Mouse (Mus musculus) forebrain, embryonic 16.5 days (tissue): Measurements from ENCODE around the gene Tmcc3. TPM values are rescaled to one million over a fixed set of nuclear protein-coding genes. Genes with fewer than 3 reads are reported as not detected.

Source experiments
- ATAC-seq: fragments of 200-750 bp; cut with Nextera tagmentation; 2 replicates; pipeline ENCODE4 v1.8.0; 2017; ENCODE audit warnings: mild to moderate bottlenecking, moderate library complexity
- H3K27ac ChIP-seq: fragments of 300-500 bp; sonication (generic); 2 replicates; pipeline ENCODE4 v1.5.1; 2014; ENCODE audit warnings: low read length, control low read depth
- H3K27me3 ChIP-seq: fragments of 300-500 bp; sonication (generic); replicated peaks from 2 replicates; pipeline ENCODE4 v1.6.1; 2014; ENCODE audit warnings: low read length; ENCODE audit not compliant: control insufficient read depth, insufficient read depth
- H3K36me3 ChIP-seq: fragments of 300-500 bp; sonication (generic); 2 replicates; pipeline ENCODE4 v1.6.1; 2014; ENCODE audit not compliant: control insufficient read depth, insufficient read depth
- H3K4me1 ChIP-seq: fragments of 300-500 bp; sonication (generic); replicated peaks from 2 replicates; pipeline ENCODE4 v1.6.1; 2014; ENCODE audit warnings: low read length; ENCODE audit not compliant: control insufficient read depth, insufficient read depth
- H3K4me2 ChIP-seq: fragments of 300-500 bp; sonication (generic); 2 replicates; pipeline ENCODE4 v1.6.1; 2014; ENCODE audit warnings: mild to moderate bottlenecking, low read length, control low read depth
- H3K4me3 ChIP-seq: fragments of 300-500 bp; sonication (generic); replicated peaks from 2 replicates; pipeline ENCODE4 v1.5.1; 2014; ENCODE audit warnings: mild to moderate bottlenecking, low read length, control low read depth
- H3K9ac ChIP-seq: fragments of 300-500 bp; sonication (generic); replicated peaks from 2 replicates; pipeline ENCODE4 v1.6.1; 2014; ENCODE audit warnings: low read depth, low read length, control low read depth
- H3K9me3 ChIP-seq: fragments of 300-500 bp; sonication (generic); 2 replicates; pipeline ENCODE4 v1.6.1; 2016; ENCODE audit warnings: low read length; ENCODE audit not compliant: control insufficient read depth
- WGBS: fragments of 180-500 bp; shearing (Covaris S2); extraction: QIAGEN DNeasy Blood & Tissue Kit; methylation state at CpG from one replicate; pipeline ENCODE4 v1.1.7; 2014; 5-methylcytosine and 5-hydroxymethylcytosine counted together
- polyA plus RNA-seq: library from polyadenylated mRNA; unstranded; fragments of >200 nt; fragmentation: Nextera tagmentation; extraction: Ambion mirVana; gene quantifications from 2 replicates; pipeline ENCODE4 v1.2.1, GENCODE M21; 2015

Gene Tmcc3
- polyA plus RNA-seq: 5.1 and 6.8 TPM in 2 replicates

DNA sequence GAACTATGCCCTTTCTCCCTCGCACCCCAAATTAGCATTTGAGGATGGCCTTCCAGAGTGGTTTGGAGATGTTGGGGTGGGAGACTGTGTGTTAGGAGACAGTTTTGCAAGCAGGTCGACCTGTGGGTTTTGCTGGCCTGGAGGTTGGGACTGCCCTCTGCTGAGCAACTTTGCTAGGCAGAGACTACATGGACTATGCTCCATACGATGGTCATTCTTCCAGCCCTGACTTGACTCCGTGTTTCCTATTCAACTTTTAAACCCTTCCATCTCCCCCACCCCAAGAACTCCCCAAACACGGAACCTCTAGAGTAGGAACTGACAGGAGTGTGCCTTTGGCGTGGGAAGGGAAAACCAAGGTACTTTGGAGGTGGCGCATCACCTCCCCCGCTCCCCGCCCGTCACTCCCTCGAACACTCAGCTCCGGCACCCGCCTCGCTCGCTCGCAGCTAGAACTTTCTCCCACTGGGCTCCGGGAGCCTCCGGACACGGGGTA is at the start of gene Tmcc3:
TSS of gene Tmcc3 (plus strand) at position 439 of the 496 bp plus-strand sequence.
- Histone ChIP-seq H3K4me3 (peak within 1 kb of the TSS; percentile 53), H3K36me3 (no peaks in the 10 kb centered on the region), H3K27ac (no peak within 1 kb of the TSS), H3K9ac (peak within 1 kb of the TSS; percentile 57), H3K4me2 (peak within 1 kb of the TSS; percentile 97), H3K4me1 (peaks cover 11% of the 10 kb centered on the region), H3K27me3 (peaks cover 3% of the 10 kb centered on the region; the same call in 1 of the 2 replicates), H3K9me3 (no peaks in the 10 kb centered on the region)
- no peak; the same call in 1 of the 2 replicates for ATAC-seq
- WGBS: 2% methylated on average over 19 of the region's 19 CpGs

DNA sequence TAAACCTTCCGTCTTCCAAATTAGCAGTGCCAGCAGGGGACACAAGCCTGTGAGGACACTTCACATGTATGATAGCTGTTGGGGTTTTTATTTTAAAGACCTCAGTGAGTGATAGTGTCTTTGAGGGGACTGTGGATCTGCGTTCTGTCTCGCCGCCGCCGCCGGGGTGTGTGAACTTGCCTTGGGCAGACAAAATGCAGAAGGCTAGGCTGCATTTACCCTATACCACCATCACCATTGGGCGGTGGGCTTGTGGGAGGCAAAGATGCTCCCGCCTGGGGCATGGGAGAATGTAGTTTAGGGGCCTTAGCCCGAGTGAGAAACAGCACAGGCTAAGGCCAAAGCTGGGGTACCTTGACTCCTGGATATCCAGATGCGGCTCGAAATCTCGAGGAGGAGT is 49.1 kb upstream of the Tmcc3 start:
- Histone ChIP-seq H3K36me3 (no peaks in the 10 kb centered on the region), H3K9me3 (no peaks in the 10 kb centered on the region), H3K9ac (no peak overlapping the region), H3K4me2 (no peak overlapping the region), H3K27ac (no peak overlapping the region), H3K4me3 (no peak overlapping the region), H3K4me1 (no peaks in the 10 kb centered on the region), H3K27me3 (no peaks in the 10 kb centered on the region)
- 95% methylated on average over 13 of the region's 13 CpGs for WGBS
- no peak for ATAC-seq

DNA sequence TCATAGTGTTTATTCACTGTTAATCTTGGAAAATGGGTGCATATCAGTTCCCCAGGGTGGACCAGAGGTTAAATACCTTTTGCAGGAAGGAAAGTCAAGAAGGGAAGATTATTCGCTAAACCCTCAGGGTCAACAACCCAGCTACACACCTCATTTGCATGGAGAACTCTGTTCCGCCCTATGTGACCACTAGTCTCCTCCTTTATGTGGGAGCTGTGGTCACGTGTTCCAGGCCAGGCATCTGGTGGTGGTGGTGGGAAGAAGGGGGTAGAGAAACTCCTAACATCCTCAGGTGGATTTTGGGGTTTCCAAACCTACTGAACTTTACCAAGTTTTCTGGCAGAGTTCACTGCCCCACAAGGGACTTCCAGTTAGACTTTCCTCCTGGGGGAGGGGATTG is 48.5 kb upstream of the Tmcc3 start:
- Histone ChIP-seq H3K27ac (no peak overlapping the region), H3K36me3 (no peaks in the 10 kb centered on the region), H3K9me3 (no peaks in the 10 kb centered on the region), H3K4me3 (no peak overlapping the region), H3K27me3 (no peaks in the 10 kb centered on the region), H3K4me2 (no peak overlapping the region), H3K9ac (no peak overlapping the region), H3K4me1 (no peaks in the 10 kb centered on the region)
- no peak for ATAC-seq
- 76% methylated on average over 3 of the region's 3 CpGs for WGBS

DNA sequence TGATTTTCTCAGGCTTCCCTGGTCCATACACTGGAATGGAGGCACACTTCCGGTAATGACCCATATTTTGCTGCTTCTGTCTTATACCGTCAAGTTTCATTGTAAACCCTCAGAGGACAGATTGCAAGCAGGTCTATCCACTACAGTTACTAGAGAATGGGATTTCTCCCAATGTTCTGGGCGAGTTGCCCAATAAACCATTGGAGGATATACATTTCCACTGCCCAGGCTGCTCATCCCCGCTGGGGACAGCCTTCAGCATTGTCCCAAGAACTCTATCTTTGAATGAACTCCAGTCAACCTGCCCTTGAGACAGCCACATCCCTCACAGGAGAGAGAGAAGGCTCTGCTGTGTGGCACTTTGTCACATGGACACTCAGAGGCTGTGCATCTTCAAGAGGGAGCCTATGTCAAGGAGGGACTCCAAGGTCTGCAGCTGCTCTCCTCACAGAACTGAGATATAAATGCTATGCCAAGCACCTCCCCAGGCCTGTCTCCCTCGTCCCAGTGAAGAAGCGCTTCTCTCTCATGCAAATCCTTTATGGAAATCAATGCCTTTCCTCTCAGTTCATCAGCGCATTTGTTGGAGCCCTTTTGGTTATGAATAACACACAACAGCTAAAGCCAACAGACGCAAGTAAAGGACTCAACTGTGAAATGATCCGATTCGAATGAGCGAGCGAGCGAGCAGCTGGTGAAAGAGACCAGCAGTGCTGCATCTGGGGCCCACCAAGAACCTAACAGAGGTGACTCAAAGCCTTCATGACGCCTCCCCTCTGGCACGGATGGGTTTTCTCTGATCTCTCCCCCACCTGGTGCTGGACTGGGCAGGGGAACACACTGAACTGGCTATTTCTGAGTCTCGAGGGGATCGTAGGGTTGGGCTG is 45.9 kb upstream of the Tmcc3 start:
- H3K4me3 ChIP-seq: no peak overlapping the region
- 66% methylated on average over 17 of the region's 17 CpGs for WGBS
- no peak overlapping the region for H3K27ac ChIP-seq
- H3K9me3 ChIP-seq: no peaks in the 10 kb centered on the region
- H3K4me2 ChIP-seq: no peak overlapping the region
- H3K4me1 ChIP-seq: no peaks in the 10 kb centered on the region
- H3K27me3 ChIP-seq: no peaks in the 10 kb centered on the region
- H3K9ac ChIP-seq: no peak overlapping the region
- ATAC-seq: 0 out of 2 replicates have a peak, but pooled peaks have one; percentile 28
- no peaks in the 10 kb centered on the region for H3K36me3 ChIP-seq

DNA sequence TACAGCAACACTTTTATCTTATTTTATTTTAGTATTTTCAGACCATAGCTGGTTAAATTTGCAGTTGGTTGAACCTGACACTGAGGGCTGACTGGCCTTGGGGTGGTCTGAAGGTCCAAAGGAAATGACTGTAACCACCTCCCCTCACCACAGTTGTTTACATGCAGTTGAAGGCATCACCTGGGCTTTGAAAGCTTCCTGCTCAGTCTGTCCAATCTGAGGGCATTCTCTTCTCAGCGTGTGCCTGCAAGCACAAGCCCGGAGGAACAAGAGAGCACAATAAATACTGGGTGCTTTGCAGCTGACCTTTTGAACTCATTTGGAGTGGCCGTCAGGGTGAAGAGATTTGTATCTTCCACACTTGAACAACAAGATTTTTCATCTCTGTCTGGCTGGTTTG is 36.4 kb upstream of the Tmcc3 start:
- H3K9me3 ChIP-seq: no peaks in the 10 kb centered on the region
- H3K9ac ChIP-seq: no peak overlapping the region
- no peaks in the 10 kb centered on the region for H3K36me3 ChIP-seq
- 26% methylated on average over 3 of the region's 3 CpGs for WGBS
- no peak overlapping the region for H3K27ac ChIP-seq
- 0 out of 2 replicates have a peak, but pooled peaks cover 2% of the 10 kb centered on the region for H3K4me1 ChIP-seq
- no peaks in the 10 kb centered on the region for H3K27me3 ChIP-seq
- no peak overlapping the region for H3K4me2 ChIP-seq
- ATAC-seq: no peak
- no peak overlapping the region for H3K4me3 ChIP-seq

DNA sequence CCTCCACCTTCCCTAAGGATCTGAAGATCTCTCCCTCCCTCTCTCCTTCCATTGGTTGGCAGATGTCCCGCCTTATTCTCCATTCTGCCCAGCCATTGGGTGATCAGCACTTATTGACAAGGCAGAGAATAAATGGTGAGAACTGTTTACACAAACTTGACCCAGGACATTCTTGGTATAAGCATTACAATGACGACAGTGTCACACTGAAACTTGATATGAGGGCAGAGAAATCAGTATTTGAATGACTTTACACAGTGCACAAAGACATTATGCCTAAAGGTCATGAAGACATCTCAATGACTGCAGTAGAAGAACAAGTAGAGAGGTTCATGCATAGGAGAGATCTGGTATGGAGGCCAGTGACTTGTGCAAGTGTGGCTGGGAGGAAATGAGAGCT is 35.2 kb upstream of the Tmcc3 start:
- Histone ChIP-seq H3K4me2 (no peak overlapping the region), H3K4me1 (0 out of 2 replicates have a peak, but pooled peaks cover 2% of the 10 kb centered on the region), H3K27ac (no peak overlapping the region), H3K36me3 (no peaks in the 10 kb centered on the region), H3K4me3 (no peak overlapping the region), H3K9me3 (no peaks in the 10 kb centered on the region), H3K27me3 (no peaks in the 10 kb centered on the region), H3K9ac (no peak overlapping the region)
- ATAC-seq: no peak
- WGBS: 60% methylated on average over 2 of the region's 2 CpGs

DNA sequence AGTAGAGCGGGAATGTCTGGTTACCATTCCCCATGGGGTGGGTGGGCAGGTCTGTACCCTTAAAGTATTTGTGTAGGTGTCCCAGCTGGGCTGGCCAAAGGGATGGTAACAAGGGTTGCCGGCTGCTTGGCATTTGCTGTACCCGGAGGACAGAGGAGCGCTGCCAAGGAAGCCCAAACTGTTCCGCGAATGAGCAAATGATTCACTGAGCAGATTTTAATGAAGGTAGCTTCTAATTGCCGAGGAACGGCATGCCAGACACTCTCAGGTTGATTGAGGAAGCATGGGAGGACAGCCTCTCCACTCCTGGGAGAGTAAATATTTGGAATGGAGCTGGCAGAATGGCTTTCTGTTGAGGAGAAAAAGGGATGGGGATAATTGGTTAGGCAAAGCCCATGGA is 29.6 kb upstream of the Tmcc3 start:
- 45% methylated on average over 8 of the region's 8 CpGs for WGBS
- Histone ChIP-seq H3K9me3 (no peaks in the 10 kb centered on the region), H3K4me1 (0 out of 2 replicates have a peak, but pooled peaks cover 2% of the 10 kb centered on the region), H3K27me3 (no peaks in the 10 kb centered on the region), H3K4me3 (no peak overlapping the region), H3K4me2 (no peak overlapping the region), H3K9ac (no peak overlapping the region), H3K36me3 (no peaks in the 10 kb centered on the region), H3K27ac (no peak overlapping the region)
- ATAC-seq: no peak

DNA sequence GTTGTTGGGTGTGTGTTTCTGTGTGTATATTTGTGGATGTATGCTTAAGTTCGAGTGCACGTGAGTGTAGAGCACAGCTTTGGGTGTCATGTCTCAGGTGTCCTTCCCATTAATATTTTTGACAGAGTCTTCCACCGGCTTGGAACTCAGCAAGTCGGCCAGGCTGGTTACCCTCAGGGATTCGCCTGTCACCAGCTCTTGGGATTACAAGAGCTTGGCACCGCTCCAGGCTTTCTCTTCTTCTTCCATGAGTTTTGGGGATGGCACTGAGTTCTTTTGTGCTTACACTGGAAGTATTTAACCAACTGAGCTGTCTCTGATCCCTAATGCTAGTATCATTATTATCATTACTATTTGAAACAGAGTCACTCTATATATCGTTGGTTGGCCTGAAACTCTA is 29.0 kb upstream of the Tmcc3 start:
- Histone ChIP-seq H3K27me3 (no peaks in the 10 kb centered on the region), H3K4me2 (no peak overlapping the region), H3K36me3 (no peaks in the 10 kb centered on the region), H3K9ac (no peak overlapping the region), H3K27ac (no peak overlapping the region), H3K4me1 (0 out of 2 replicates have a peak, but pooled peaks cover 2% of the 10 kb centered on the region), H3K9me3 (no peaks in the 10 kb centered on the region), H3K4me3 (no peak overlapping the region)
- ATAC-seq: no peak
- 86% methylated on average over 7 of the region's 7 CpGs for WGBS

DNA sequence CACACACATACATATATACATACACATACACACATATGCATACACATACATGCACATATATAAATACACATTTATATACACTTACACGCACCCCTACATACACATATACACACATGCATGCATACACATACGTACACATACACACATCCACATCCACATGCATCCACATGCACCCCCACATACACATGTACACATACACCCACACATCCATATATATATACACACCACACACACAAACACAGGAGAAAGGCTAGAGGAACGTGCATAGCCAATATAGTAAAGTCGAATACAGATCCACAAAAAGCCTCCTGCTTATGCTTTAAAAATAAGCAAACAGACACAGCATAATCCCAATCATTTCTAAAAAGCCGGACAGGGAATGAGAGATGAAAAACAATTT is 17.3 kb upstream of the Tmcc3 start:
- no peak overlapping the region for H3K4me3 ChIP-seq
- H3K36me3 ChIP-seq: no peaks in the 10 kb centered on the region
- 67% methylated on average over 5 of the region's 5 CpGs for WGBS
- H3K9me3 ChIP-seq: no peaks in the 10 kb centered on the region
- H3K9ac ChIP-seq: no peak overlapping the region
- no peak for ATAC-seq
- H3K4me2 ChIP-seq: no peak overlapping the region
- H3K4me1 ChIP-seq: peaks cover 4% of the 10 kb centered on the region
- H3K27me3 ChIP-seq: no peaks in the 10 kb centered on the region
- no peak overlapping the region for H3K27ac ChIP-seq
